Mouse (Mus musculus): ENCODE results near the gene Sephs1. TPM values are rescaled to one million over a fixed set of nuclear protein-coding genes. Genes with fewer than 3 reads are reported as not detected.

Sephs1 gene
- 34.3 and 34.6 TPM in 2 replicates for polyA plus RNA-seq (2015; fragmentation: Nextera tagmentation; extraction: Ambion mirVana)

- Histone ChIP-seq H3K27ac (ENCODE audit: low read length) (peak within 1 kb of the TSS; percentile 98), H3K27me3 (replicated peaks; ENCODE audit: insufficient read depth, low read length) (no peaks in the 10 kb centered on the region), H3K4me1 (ENCODE audit: insufficient read depth, low read depth, low read length) (peaks cover 15% of the 10 kb centered on the region; the same call in 1 of the 2 replicates), H3K4me3 (ENCODE audit: low read depth, low read length) (peak within 1 kb of the TSS; percentile 91), H3K9ac (replicated peaks; ENCODE audit: low read depth) (peak within 1 kb of the TSS; percentile 96), H3K9me3 (ENCODE audit: low read length) (no peaks in the 10 kb centered on the region), H3K4me2 (replicated peaks; ENCODE audit: low read depth, low read length) (peak within 1 kb of the TSS; percentile 78), H3K36me3 (ENCODE audit: insufficient read depth, low read length) (no peaks in the 10 kb centered on the region)
- ATAC-seq = peak; percentile 88
- DNase-seq (ENCODE audit: low spot score) = peak; percentile 92
- peak; percentile 2; the same call in 1 of the 2 replicates for TF ChIP-seq CTCF (IDR thresholded peaks at IDR 0.05)
- no peak for TF ChIP-seq EP300 (IDR thresholded peaks at IDR 0.05)
- 0% methylated on average over 26 of the region's 115 CpGs for WGBS
Observed at GRCm38 (mm10) chr2:4881350-4882248, at the start of gene Sephs1. Gene Sephs1, plus strand, starts transcription at chr2:4881564.

GRCm38 (mm10) chr2:4832166-4832565, 49.2 kb upstream of the Sephs1 start:
- peak; percentile 56 for DNase-seq (ENCODE audit: low spot score)
- WGBS = 44% methylated on average over 4 of the region's 4 CpGs

GRCm38 (mm10) chr2:4849449-4849848, 31.9 kb upstream of the Sephs1 start:
- Histone ChIP-seq H3K9ac (replicated peaks; ENCODE audit: low read depth) (no peak overlapping the region), H3K4me3 (ENCODE audit: low read depth, low read length) (no peak overlapping the region), H3K4me2 (replicated peaks; ENCODE audit: low read depth, low read length) (no peak overlapping the region), H3K27ac (ENCODE audit: low read length) (no peak overlapping the region), H3K27me3 (replicated peaks; ENCODE audit: insufficient read depth, low read length) (no peaks in the 10 kb centered on the region), H3K9me3 (ENCODE audit: low read length) (no peaks in the 10 kb centered on the region), H3K4me1 (ENCODE audit: insufficient read depth, low read depth, low read length) (no peaks in the 10 kb centered on the region), H3K36me3 (ENCODE audit: insufficient read depth, low read length) (no peaks in the 10 kb centered on the region)
- ATAC-seq (no peak), DNase-seq (ENCODE audit: low spot score) (no peak)
- TF ChIP-seq CTCF (IDR thresholded peaks at IDR 0.05) = no peak
- TF ChIP-seq EP300 (IDR thresholded peaks at IDR 0.05) = no peak
- WGBS = 91% methylated on average over 2 of the region's 2 CpGs

More at GRCm38 (mm10) chr2:4832166-4832565, 49.2 kb upstream of the Sephs1 start:
- TF ChIP-seq EP300 (IDR thresholded peaks at IDR 0.05) (no peak), CTCF (IDR thresholded peaks at IDR 0.05) (no peak)
- Histone ChIP-seq H3K9ac (replicated peaks; ENCODE audit: low read depth) (no peak overlapping the region), H3K4me2 (replicated peaks; ENCODE audit: low read depth, low read length) (no peak overlapping the region), H3K27me3 (replicated peaks; ENCODE audit: insufficient read depth, low read length) (no peaks in the 10 kb centered on the region), H3K9me3 (ENCODE audit: low read length) (no peaks in the 10 kb centered on the region), H3K36me3 (ENCODE audit: insufficient read depth, low read length) (no peaks in the 10 kb centered on the region), H3K4me3 (ENCODE audit: low read depth, low read length) (no peak overlapping the region), H3K27ac (ENCODE audit: low read length) (no peak overlapping the region), H3K4me1 (ENCODE audit: insufficient read depth, low read depth, low read length) (no peaks in the 10 kb centered on the region; the same call in 1 of the 2 replicates)
- peak; percentile 43; the same call in 1 of the 2 replicates for ATAC-seq

GRCm38 (mm10) chr2:4857186-4857585, 24.2 kb upstream of the Sephs1 start:
- no peak for ATAC-seq
- 44% methylated on average over 5 of the region's 5 CpGs for WGBS
- no peak overlapping the region for H3K4me3 ChIP-seq (ENCODE audit: low read depth, low read length)

GRCm38 (mm10) chr2:4858161-4858560, 23.2 kb upstream of the Sephs1 start:
- ATAC-seq (no peak), DNase-seq (ENCODE audit: low spot score) (no peak)
- TF ChIP-seq CTCF (IDR thresholded peaks at IDR 0.05) (no peak), EP300 (IDR thresholded peaks at IDR 0.05) (no peak)
- H3K9ac ChIP-seq (replicated peaks; ENCODE audit: low read depth) = no peak overlapping the region
- H3K27me3 ChIP-seq (replicated peaks; ENCODE audit: insufficient read depth, low read length) = no peaks in the 10 kb centered on the region
- H3K4me2 ChIP-seq (replicated peaks; ENCODE audit: low read depth, low read length) = no peak overlapping the region
- no peak overlapping the region for H3K4me3 ChIP-seq (ENCODE audit: low read depth, low read length)
- H3K9me3 ChIP-seq (ENCODE audit: low read length) = no peaks in the 10 kb centered on the region
- no peaks in the 10 kb centered on the region for H3K36me3 ChIP-seq (ENCODE audit: insufficient read depth, low read length)
- 49% methylated on average over 10 of the region's 10 CpGs for WGBS
- H3K27ac ChIP-seq (ENCODE audit: low read length) = no peak overlapping the region
- no peaks in the 10 kb centered on the region for H3K4me1 ChIP-seq (ENCODE audit: insufficient read depth, low read depth, low read length)

More at GRCm38 (mm10) chr2:4857186-4857585, 24.2 kb upstream of the Sephs1 start:
- H3K4me1 ChIP-seq (ENCODE audit: insufficient read depth, low read depth, low read length) = no peaks in the 10 kb centered on the region
- H3K9me3 ChIP-seq (ENCODE audit: low read length) = no peaks in the 10 kb centered on the region
- no peak overlapping the region for H3K27ac ChIP-seq (ENCODE audit: low read length)
- H3K27me3 ChIP-seq (replicated peaks; ENCODE audit: insufficient read depth, low read length) = no peaks in the 10 kb centered on the region
- no peak overlapping the region for H3K4me2 ChIP-seq (replicated peaks; ENCODE audit: low read depth, low read length)
- TF ChIP-seq CTCF (IDR thresholded peaks at IDR 0.05) (no peak), EP300 (IDR thresholded peaks at IDR 0.05) (no peak)
- no peak overlapping the region for H3K9ac ChIP-seq (replicated peaks; ENCODE audit: low read depth)
- H3K36me3 ChIP-seq (ENCODE audit: insufficient read depth, low read length) = no peaks in the 10 kb centered on the region
- DNase-seq (ENCODE audit: low spot score) = no peak

- peak; percentile 83 for ATAC-seq
- no peak overlapping the region for H3K4me2 ChIP-seq (replicated peaks; ENCODE audit: low read depth, low read length)
- no peak overlapping the region for H3K4me3 ChIP-seq (ENCODE audit: low read depth, low read length)
- H3K27ac ChIP-seq (ENCODE audit: low read length) = no peak overlapping the region
- H3K27me3 ChIP-seq (replicated peaks; ENCODE audit: insufficient read depth, low read length) = no peaks in the 10 kb centered on the region
- peak; percentile 71 for DNase-seq (ENCODE audit: low spot score)
- TF ChIP-seq CTCF (IDR thresholded peaks at IDR 0.05) (peak; percentile 95), EP300 (IDR thresholded peaks at IDR 0.05) (no peak)
- no peaks in the 10 kb centered on the region for H3K9me3 ChIP-seq (ENCODE audit: low read length)
- no peak overlapping the region for H3K9ac ChIP-seq (replicated peaks; ENCODE audit: low read depth)
- H3K4me1 ChIP-seq (ENCODE audit: insufficient read depth, low read depth, low read length) = no peaks in the 10 kb centered on the region
- WGBS = 27% methylated on average over 7 of the region's 7 CpGs
- no peaks in the 10 kb centered on the region for H3K36me3 ChIP-seq (ENCODE audit: insufficient read depth, low read length)
Observed at GRCm38 (mm10) chr2:4864008-4864816, 17.2 kb upstream of the Sephs1 start.
